Mouse (Mus musculus) MEL (cell line): ENCODE measurements around the gene Cap1. TPM values are rescaled to one million over a fixed set of nuclear protein-coding genes. Genes with fewer than 3 reads are reported as not detected.
A peak's percentile ranks its signal among the peaks of the same experiment; 100 is the strongest.

Experiments used
- DNase-seq: peaks from one replicate; pipeline ENCODE4 v3.0.0; 2011; ENCODE audit warnings: low read depth, low spot score
- H3K27ac ChIP-seq: 2 replicates; pipeline ENCODE4 v1.5.1; 2012; ENCODE audit warnings: low read depth, mild to moderate bottlenecking, control low read depth, low read length, moderate library complexity; ENCODE audit not compliant: control insufficient read depth
- H3K27me3 ChIP-seq, 2 experiments: fragments of 150-350 bp in 1 of 2; sonication (generic) in 1 of 2; 2 replicates each; pipeline ENCODE4 v1.6.1; 2012; ENCODE audit warnings: low read length in 2 of 2, mild to moderate bottlenecking in 2 of 2, improper control_type of control experiment in 1 of 2, moderate library complexity in 1 of 2; ENCODE audit not compliant: insufficient read depth in 2 of 2, control insufficient read depth in 1 of 2
- H3K36me3 ChIP-seq, 2 experiments: 2 replicates each; pipeline ENCODE4 v1.6.1; 2012 to 2014; ENCODE audit warnings: low read length in 2 of 2, improper control_type of control experiment in 1 of 2, inconsistent platforms in 1 of 2, mild to moderate bottlenecking in 1 of 2; ENCODE audit not compliant: insufficient read depth in 2 of 2, control insufficient read depth in 1 of 2
- H3K4me1 ChIP-seq, 2 experiments: fragments of 150-350 bp in 1 of 2; sonication (generic) in 1 of 2; 2 replicates each; pipeline ENCODE4 v1.6.1; 2012; ENCODE audit warnings: low read length in 2 of 2, improper control_type of control experiment in 1 of 2, mild to moderate bottlenecking in 1 of 2; ENCODE audit not compliant: insufficient read depth in 2 of 2, control insufficient read depth in 1 of 2
- H3K4me3 ChIP-seq, 2 experiments: fragments of 150-350 bp in 1 of 2; sonication (generic) in 1 of 2; 2 replicates each; pipeline ENCODE4 v1.5.1; 2012; ENCODE audit warnings: low read depth in 2 of 2, low read length in 2 of 2, mild to moderate bottlenecking in 2 of 2, moderate library complexity in 2 of 2, control low read depth in 1 of 2, improper control_type of control experiment in 1 of 2; ENCODE audit not compliant: control insufficient read depth in 1 of 2, insufficient read depth in 1 of 2
- H3K79me2 ChIP-seq: 2 replicates; pipeline ENCODE4 v1.6.1; 2012; ENCODE audit warnings: mild to moderate bottlenecking, low read length, moderate library complexity; ENCODE audit not compliant: control insufficient read depth, poor library complexity, insufficient read depth
- H3K9ac ChIP-seq: 2 replicates; pipeline ENCODE4 v1.6.1; 2012; ENCODE audit warnings: low read depth, mild to moderate bottlenecking, control low read depth, low read length, moderate library complexity; ENCODE audit not compliant: control insufficient read depth, poor library complexity, severe bottlenecking
- H3K9me3 ChIP-seq: fragments of 150-350 bp; sonication (generic); replicated peaks from 2 replicates; pipeline ENCODE4 v1.6.1; 2012; ENCODE audit warnings: mild to moderate bottlenecking, low read length, improper control_type of control experiment, moderate library complexity; ENCODE audit not compliant: insufficient read depth
- BHLHE40 ChIP-seq: IDR thresholded peaks from 2 replicates; pipeline ENCODE4 v1.6.1; 2012; ENCODE audit warnings: low read depth, mild to moderate bottlenecking, inconsistent platforms, low read length, improper control_type of control experiment, borderline replicate concordance
- CHD2 ChIP-seq: IDR thresholded peaks from 2 replicates; pipeline ENCODE4 v1.6.1; 2011; ENCODE audit warnings: low read length, improper control_type of control experiment
- CTCF ChIP-seq, 3 experiments: IDR thresholded peaks in 2 of 3; conservative IDR thresholded peaks in 1 of 3; 2 replicates each; pipeline ENCODE4 v1.5.1; 2011 to 2012; ENCODE audit warnings: low read length in 3 of 3, low read depth in 2 of 3, mild to moderate bottlenecking in 2 of 3, improper control_type of control experiment in 1 of 3, inconsistent platforms in 1 of 3, mixed read lengths in 1 of 3, moderate library complexity in 1 of 3; ENCODE audit not compliant: control insufficient read depth in 1 of 3, insufficient read depth in 1 of 3, poor library complexity in 1 of 3, severe bottlenecking in 1 of 3
- E2F4 ChIP-seq: IDR thresholded peaks from 2 replicates; pipeline ENCODE4 v1.6.1; 2011; ENCODE audit warnings: low read depth, low read length, improper control_type of control experiment, borderline replicate concordance
- ELF1 ChIP-seq: IDR thresholded peaks from 2 replicates; pipeline ENCODE4 v1.6.1; 2014; ENCODE audit warnings: low read depth, mild to moderate bottlenecking, inconsistent platforms, low read length, improper control_type of control experiment, moderate library complexity
- EP300 ChIP-seq, 2 experiments: IDR thresholded peaks; 2 replicates each; pipeline ENCODE4 v1.6.1; 2011; ENCODE audit warnings: improper control_type of control experiment in 2 of 2, low read length in 2 of 2, low read depth in 1 of 2, mild to moderate bottlenecking in 1 of 2
- ETS1 ChIP-seq: IDR thresholded peaks from 2 replicates; pipeline ENCODE4 v1.6.1; 2012; ENCODE audit warnings: low read depth, mild to moderate bottlenecking, inconsistent platforms, low read length, improper control_type of control experiment, moderate library complexity
- GABPA ChIP-seq: IDR thresholded peaks from 2 replicates; pipeline ENCODE4 v1.6.1; 2012; ENCODE audit warnings: low read depth, mild to moderate bottlenecking, inconsistent platforms, low read length, improper control_type of control experiment, moderate library complexity
- GATA1 ChIP-seq: IDR thresholded peaks from 2 replicates; pipeline ENCODE4 v1.6.1; 2011; ENCODE audit warnings: low read depth, low read length, improper control_type of control experiment
- HCFC1 ChIP-seq: IDR thresholded peaks from 2 replicates; pipeline ENCODE4 v1.6.1; 2012; ENCODE audit warnings: low read depth, mild to moderate bottlenecking, inconsistent platforms, low read length, improper control_type of control experiment, moderate library complexity
- KAT2A ChIP-seq: conservative IDR thresholded peaks from 2 replicates; pipeline ENCODE4 v1.6.1; 2012; ENCODE audit warnings: low read depth, low read length, improper control_type of control experiment, inconsistent platforms
- MAFK ChIP-seq: IDR thresholded peaks from 2 replicates; pipeline ENCODE4 v1.6.1; 2011; ENCODE audit warnings: low read depth, mild to moderate bottlenecking, low read length, improper control_type of control experiment, borderline replicate concordance
- MAX ChIP-seq: IDR thresholded peaks from 2 replicates; pipeline ENCODE4 v1.6.1; 2011; ENCODE audit warnings: low read length, improper control_type of control experiment
- MAZ ChIP-seq: IDR thresholded peaks from 2 replicates; pipeline ENCODE4 v1.6.1; 2012; ENCODE audit warnings: low read depth, mild to moderate bottlenecking, inconsistent platforms, low read length, improper control_type of control experiment
- MXI1 ChIP-seq: IDR thresholded peaks from 2 replicates; pipeline ENCODE4 v1.6.1; 2011; ENCODE audit warnings: mild to moderate bottlenecking, low read depth, low read length, improper control_type of control experiment
- MYC ChIP-seq: IDR thresholded peaks from 2 replicates; pipeline ENCODE4 v1.6.1; 2011; ENCODE audit warnings: low read depth, mild to moderate bottlenecking, low read length, improper control_type of control experiment, moderate library complexity
- NELFE ChIP-seq: IDR thresholded peaks from 2 replicates; pipeline ENCODE4 v1.6.1; 2011; ENCODE audit warnings: low read depth, low read length, improper control_type of control experiment
- NRF1 ChIP-seq: IDR thresholded peaks from 2 replicates; pipeline ENCODE4 v1.6.1; 2014; ENCODE audit warnings: low read depth, mild to moderate bottlenecking, inconsistent platforms, low read length, improper control_type of control experiment, moderate library complexity; ENCODE audit not compliant: poor library complexity, insufficient read depth, severe bottlenecking
- POLR2AphosphoS2 ChIP-seq: IDR thresholded peaks from 2 replicates; pipeline ENCODE4 v1.6.1; 2011; ENCODE audit warnings: low read length, improper control_type of control experiment
- POLR2AphosphoS5 ChIP-seq: IDR thresholded peaks from 2 replicates; pipeline ENCODE4 v1.6.1; 2012; ENCODE audit warnings: low read depth, borderline replicate concordance, mild to moderate bottlenecking, inconsistent platforms, low read length, moderate library complexity, mixed read lengths
- SIN3A ChIP-seq: IDR thresholded peaks from 2 replicates; pipeline ENCODE4 v1.6.1; 2012; ENCODE audit warnings: low read length, improper control_type of control experiment, inconsistent platforms
- TAL1 ChIP-seq: IDR thresholded peaks from 2 replicates; pipeline ENCODE4 v1.6.1; 2012; ENCODE audit warnings: mild to moderate bottlenecking, inconsistent platforms, low read length, moderate library complexity, mixed read lengths
- TCF12 ChIP-seq: IDR thresholded peaks from 2 replicates; pipeline ENCODE4 v1.6.1; 2014; ENCODE audit warnings: low read depth, mild to moderate bottlenecking, inconsistent platforms, low read length, improper control_type of control experiment, moderate library complexity
- UBTF ChIP-seq: IDR thresholded peaks from 2 replicates; pipeline ENCODE4 v1.6.1; 2012; ENCODE audit warnings: low read depth, mild to moderate bottlenecking, inconsistent platforms, low read length, improper control_type of control experiment, moderate library complexity, borderline replicate concordance; ENCODE audit not compliant: insufficient read depth
- ZC3H11A ChIP-seq: IDR thresholded peaks from 2 replicates; pipeline ENCODE4 v1.6.1; 2012; ENCODE audit warnings: low read depth, mild to moderate bottlenecking, inconsistent platforms, low read length, improper control_type of control experiment
- ZNF384 ChIP-seq: IDR thresholded peaks from 2 replicates; pipeline ENCODE4 v1.6.1; 2012; ENCODE audit warnings: low read depth, mild to moderate bottlenecking, inconsistent platforms, low read length, improper control_type of control experiment
- polyA plus RNA-seq, 2 experiments: library from polyadenylated mRNA; stranded (reverse) in 1 of 2; unstranded in 1 of 2; fragments of >175 nt in 1 of 2; fragments of >200 nt in 1 of 2; gene quantifications; 2 replicates each; pipeline versions ENCODE4 v1.2.1 to v1.2.4; 2012; ENCODE audit warnings: low replicate concordance in 2 of 2, low read depth in 1 of 2; ENCODE audit not compliant: insufficient read length in 2 of 2, insufficient read depth in 1 of 2, missing spikeins in 1 of 2
- total RNA-seq: library from RNA; depleted of rRNA; stranded (reverse); fragments of 300-350 nt; gene quantifications from 2 replicates; pipeline ENCODE4 v1.2.3, GENCODE M21; 2012

Cap1 gene
- total and polyA plus RNA-seq, 3 experiments, result 68.3 to 134 TPM; not detected in 1

DNA sequence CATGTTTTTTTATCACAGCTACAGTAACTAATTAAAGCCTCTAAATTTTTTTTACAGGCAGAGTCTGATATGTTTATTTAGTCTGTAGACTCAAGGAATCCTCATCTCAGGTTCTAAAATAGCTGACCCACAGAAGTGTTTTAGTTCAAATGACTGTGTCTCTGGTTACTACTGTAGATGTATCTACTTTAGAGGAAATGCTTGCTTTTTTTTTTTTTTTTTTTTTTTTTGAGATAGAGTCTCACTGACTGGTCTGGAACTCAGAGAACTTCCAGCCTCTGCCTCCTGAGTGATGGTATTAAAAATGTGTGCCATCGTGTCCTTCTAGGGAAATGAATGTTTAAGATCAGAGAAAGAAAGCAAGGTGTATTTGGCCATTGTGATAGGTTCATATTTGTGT lies 69.7 kb downstream of the Cap1 start:
- DNase-seq, result no peak
- no peak overlapping the region for H3K4me3 ChIP-seq
- TF ChIP-seq ZC3H11A, result no peak
- TF ChIP-seq ZNF384, result peak; percentile 69
- no peaks in the 10 kb centered on the region for H3K79me2 ChIP-seq
- H3K27me3 ChIP-seq, result peaks cover 0 to 2% of the 10 kb centered on the region in 2 experiments
- H3K4me1 ChIP-seq, result peaks cover 0 to 10% of the 10 kb centered on the region in 2 experiments; a peak in 3 of 4 replicates
- H3K27ac ChIP-seq, result no peak overlapping the region
- peaks cover 0 to 14% of the 10 kb centered on the region in 2 experiments; a peak in 2 of 4 replicates for H3K36me3 ChIP-seq
- no peaks in the 10 kb centered on the region for H3K9me3 ChIP-seq
- no peak overlapping the region for H3K9ac ChIP-seq

DNA sequence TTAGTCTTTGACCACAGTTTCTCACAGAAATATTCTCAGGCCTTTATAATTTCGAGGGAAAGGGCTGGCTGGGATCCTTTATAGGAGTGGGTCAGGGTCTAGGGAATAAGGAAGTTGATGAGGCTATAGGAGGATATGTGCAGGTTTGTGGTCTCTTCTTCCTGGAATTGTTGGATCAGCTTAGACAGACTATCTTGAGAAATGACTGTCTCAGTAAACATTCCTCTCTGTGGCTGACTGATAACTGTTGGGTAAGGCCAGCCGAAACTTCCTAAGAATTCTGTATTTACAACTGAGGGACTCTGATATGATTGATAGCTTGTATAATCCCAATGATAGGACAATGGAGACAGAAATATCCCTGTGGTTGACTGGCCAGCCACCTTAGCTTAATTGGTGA lies 74.0 kb downstream of the Cap1 start:
- Histone ChIP-seq H3K9ac (no peak overlapping the region), H3K4me1 (peaks cover 5 to 10% of the 10 kb centered on the region in 2 experiments), H3K4me3 (no peak overlapping the region), H3K9me3 (no peaks in the 10 kb centered on the region), H3K27me3 (no peaks in the 10 kb centered on the region; a peak in 1 of 4 replicates), H3K36me3 (peaks cover 0 to 18% of the 10 kb centered on the region in 2 experiments; a peak in 2 of 4 replicates), H3K79me2 (no peaks in the 10 kb centered on the region), H3K27ac (0 out of 2 replicates have a peak overlapping the region, but pooled peaks have one; percentile 20)
- TF ChIP-seq POLR2AphosphoS2 (no peak), GABPA (no peak), MAZ (no peak), TAL1 (peak; percentile 78), EP300 (IDR thresholded peaks at IDR 0.05; ENCODE audit: low read depth in 1 of 2, low read length in 2 of 2) (peak; percentile 24 to 74; a peak in 3 of 4 replicates), TCF12 (no peak; the same call in 1 of the 2 replicates), CTCF (IDR thresholded peaks at IDR 0.05 in 2 of 3, conservative IDR thresholded peaks at IDR 0.05 in 1 of 3; ENCODE audit: control insufficient read depth in 1 of 3, insufficient read depth in 1 of 3, low read depth in 2 of 3, low read length in 3 of 3, poor library complexity in 1 of 3, severe bottlenecking in 1 of 3) (no peak), GATA1 (peak; percentile 60), UBTF (no peak), POLR2AphosphoS5 (no peak), NRF1 (no peak), SIN3A (peak; percentile 15; the same call in 1 of the 2 replicates), ETS1 (peak; percentile 45; the same call in 1 of the 2 replicates)
- DNase-seq, result peak; percentile 24

DNA sequence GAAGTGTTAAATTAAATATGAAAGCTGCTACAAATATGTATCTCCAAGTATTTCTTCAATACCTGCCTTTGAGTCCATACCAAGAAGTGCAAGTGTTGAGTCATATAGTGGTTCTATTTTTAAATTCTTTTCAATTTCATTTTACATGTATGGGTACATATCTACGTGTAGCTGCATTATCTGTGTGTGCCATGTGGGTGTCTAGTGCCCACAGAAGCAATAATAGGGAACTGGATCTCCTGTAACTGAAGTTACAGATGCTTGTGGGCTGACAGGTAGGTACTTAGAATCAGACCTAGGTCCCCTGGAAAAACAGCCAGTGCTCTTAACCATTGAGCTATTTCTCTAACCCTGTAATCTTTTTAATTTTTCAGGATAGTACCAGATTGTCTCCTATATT lies 74.7 kb downstream of the Cap1 start:
- peak; percentile 65 for DNase-seq
- Histone ChIP-seq H3K79me2 (no peaks in the 10 kb centered on the region), H3K9me3 (no peaks in the 10 kb centered on the region), H3K9ac (no peak overlapping the region), H3K27me3 (no peaks in the 10 kb centered on the region), H3K27ac (no peak overlapping the region), H3K4me1 (peaks cover 5 to 10% of the 10 kb centered on the region in 2 experiments), H3K4me3 (no peak overlapping the region), H3K36me3 (peaks cover 0 to 18% of the 10 kb centered on the region in 2 experiments; a peak in 2 of 4 replicates)
- TF ChIP-seq GABPA, result no peak
- no peak for TF ChIP-seq E2F4
- no peak for TF ChIP-seq ELF1
- TF ChIP-seq MXI1, result no peak
- no peak for TF ChIP-seq MAX
- 0 out of 2 replicates have a peak, but pooled peaks have one; percentile 45 for TF ChIP-seq ETS1
- peak; percentile 81 for TF ChIP-seq TAL1
- no peak for TF ChIP-seq HCFC1
- TF ChIP-seq CHD2, result no peak
- TF ChIP-seq MYC, result 0 out of 2 replicates have a peak, but pooled peaks have one; percentile 13
- no peak for TF ChIP-seq ZNF384
- TF ChIP-seq BHLHE40, result no peak
- TF ChIP-seq TCF12, result peak; percentile 73
- TF ChIP-seq NELFE, result no peak
- no peak for TF ChIP-seq MAFK
- no peak for TF ChIP-seq MAZ
- TF ChIP-seq SIN3A, result no peak
- TF ChIP-seq KAT2A, result no peak
